Mouse (Mus musculus): ENCODE measurements around the gene Tox2. TPM values are rescaled to one million over a fixed set of nuclear protein-coding genes. Genes with fewer than 3 reads are reported as not detected.

Gene Tox2
- total RNA-seq, 2 experiments from 2014 or later = 1.0 to 1.4 TPM

GRCm38 (mm10) chr2:163204548-163205261 lies 1.8 kb downstream of the Tox2 start:
- intact Hi-C loops (cut with DNase I) = loop anchor here (5.0 kb wide), 2 partner anchors 98 to 102 kb away; no protein-coding TSS in a partner anchor
- DNase-seq = peak in 1 of 2 experiments; percentile 16

- intact Hi-C loops (cut with DNase I) = loop anchor here (5.0 kb wide), 2 partner anchors 97 to 103 kb away; no protein-coding TSS in a partner anchor
Observed at GRCm38 (mm10) chr2:163205262-163205647, 2.3 kb downstream of the Tox2 start.

GRCm38 (mm10) chr2:163205737-163206490 lies 3.0 kb downstream of the Tox2 start:
- intact Hi-C loops (cut with DNase I) = loop anchor here (5.0 kb wide), 2 partner anchors 96 to 104 kb away; no protein-coding TSS in a partner anchor
- DNase-seq = no peak

More at GRCm38 (mm10) chr2:163205262-163205647, 2.3 kb downstream of the Tox2 start:
- no peak for DNase-seq

DNA sequence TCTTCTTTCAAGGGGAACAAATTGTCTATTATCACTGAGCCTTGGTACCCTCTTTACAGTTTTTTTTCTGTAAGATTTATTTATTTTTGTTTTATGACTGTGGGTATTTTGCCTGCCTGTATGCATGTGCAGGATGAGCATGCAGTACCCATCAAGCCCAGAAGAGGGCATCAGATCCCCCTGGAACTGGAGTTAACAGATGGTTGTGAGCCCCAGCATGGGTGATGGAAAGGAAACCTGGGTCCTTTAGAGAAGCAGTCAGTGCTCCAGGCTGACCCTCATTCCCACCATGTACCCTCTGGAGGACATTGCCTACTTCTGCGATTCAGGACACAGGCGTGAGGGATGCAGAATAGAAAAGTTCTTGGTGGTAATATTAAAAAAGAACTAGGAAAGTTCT lies 4.4 kb downstream of the Tox2 start:
- no peak for DNase-seq
- intact Hi-C loops (cut with DNase I) = loop anchor here (5.0 kb wide), 2 partner anchors 95 to 105 kb away; no protein-coding TSS in a partner anchor

DNA sequence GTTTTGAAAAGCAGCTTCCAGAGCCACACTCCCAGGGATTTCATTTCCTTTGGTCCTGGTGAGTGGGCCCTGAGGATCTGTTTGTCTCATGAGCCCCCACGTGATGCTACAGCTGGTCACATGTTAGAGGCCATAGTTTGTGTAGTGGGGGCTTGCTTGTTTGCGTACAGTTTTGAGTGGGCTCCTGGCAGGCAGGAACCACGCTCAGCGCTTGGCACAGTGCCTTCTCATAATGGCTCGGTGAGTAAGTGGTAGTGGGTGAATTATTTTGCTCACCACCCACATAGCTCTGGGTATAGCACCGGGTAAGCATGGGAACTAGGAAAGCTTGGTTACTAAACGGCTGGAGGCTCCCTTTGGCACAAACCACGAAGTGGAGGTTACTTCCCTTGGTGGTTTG lies 6.2 kb downstream of the Tox2 start:
- intact Hi-C loops (cut with DNase I) = loop anchor here (5.0 kb wide), 2 partner anchors 93 to 107 kb away; no protein-coding TSS in a partner anchor
- DNase-seq = no peak

DNA sequence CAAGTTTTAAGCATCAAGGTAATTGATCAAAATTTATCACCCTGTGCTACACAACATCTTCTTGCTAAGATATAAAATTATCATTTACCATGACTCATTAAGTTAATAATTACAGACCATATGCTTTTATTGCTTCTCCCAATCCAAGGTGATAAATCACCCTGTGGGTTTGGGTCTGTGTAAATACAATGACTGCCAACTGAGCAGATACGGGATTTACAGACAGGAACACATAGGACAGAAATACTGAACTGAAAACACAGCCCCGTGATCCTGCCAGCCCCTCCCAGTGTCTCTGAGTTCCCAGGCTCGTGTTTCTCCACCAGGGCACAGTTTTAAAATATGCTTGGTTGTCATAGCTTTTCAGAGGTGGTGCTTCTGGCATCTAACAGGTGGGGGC lies 10.2 kb downstream of the Tox2 start:
- intact Hi-C loops (cut with DNase I) = no loop called here
- no peak for DNase-seq

DNA sequence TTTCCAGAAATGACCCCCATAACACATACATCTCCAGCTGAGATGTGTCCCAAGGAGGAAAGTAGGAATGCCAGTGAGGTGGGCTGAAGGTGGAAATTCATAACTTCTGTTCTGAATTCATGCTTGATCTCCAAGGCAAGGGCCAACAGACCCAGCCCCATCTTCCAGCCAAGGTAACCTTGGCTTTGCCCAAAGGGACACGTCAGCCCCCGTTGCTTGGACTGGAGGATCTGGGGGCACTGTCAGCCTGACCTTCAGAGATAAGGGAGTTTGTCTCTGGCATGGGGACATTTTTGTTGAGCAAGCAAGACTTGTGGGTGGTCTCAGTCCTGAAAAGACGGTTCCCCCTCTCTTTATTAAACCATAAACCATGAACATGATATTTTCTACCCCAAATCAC lies 15.2 kb downstream of the Tox2 start:
- intact Hi-C loops (cut with DNase I) = no loop called here
- DNase-seq = no peak

DNA sequence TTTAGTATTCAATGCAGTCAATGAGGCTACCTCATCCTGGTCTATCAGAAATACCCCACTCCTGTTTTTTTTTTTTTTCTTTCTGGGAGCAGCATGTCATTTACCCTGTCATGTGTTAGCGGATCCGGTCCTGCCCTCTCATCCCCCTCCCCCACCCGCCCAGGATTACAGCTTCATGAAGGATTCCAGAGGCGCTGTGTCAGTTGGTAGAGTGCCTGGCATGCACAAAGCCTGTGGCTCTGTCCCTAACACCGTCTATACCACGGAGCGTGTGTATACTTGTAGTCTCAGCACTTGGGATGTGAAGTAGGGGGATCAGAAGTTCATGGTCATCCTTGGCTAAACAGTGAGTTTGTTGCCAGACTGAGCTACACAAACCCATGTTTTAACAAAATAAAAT lies 15.6 kb downstream of the Tox2 start:
- DNase-seq = no peak
- intact Hi-C loops (cut with DNase I) = no loop called here

GRCm38 (mm10) chr2:163219447-163219846 lies 16.5 kb downstream of the Tox2 start:
- no peak for DNase-seq
- intact Hi-C loops (cut with DNase I) = no loop called here

DNA sequence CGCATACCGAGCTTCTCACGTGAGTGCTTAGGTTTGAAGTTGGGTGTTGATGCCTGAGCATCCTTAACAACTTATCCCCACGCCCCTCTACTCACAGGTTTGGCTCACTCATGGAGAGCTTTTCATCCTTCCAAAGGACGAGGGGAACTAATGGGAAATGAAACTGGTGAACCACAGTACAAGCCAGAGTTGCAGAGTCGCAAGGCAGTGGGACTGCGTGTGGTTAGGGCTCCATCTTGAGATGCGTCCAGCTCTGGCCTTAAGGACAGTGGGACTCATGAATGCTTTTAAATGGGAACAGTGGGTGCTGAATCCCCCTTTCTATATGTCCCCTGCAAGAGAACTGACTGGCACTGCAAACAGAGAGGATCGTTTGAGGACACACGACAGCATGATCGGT lies 17.8 kb downstream of the Tox2 start:
- intact Hi-C loops (cut with DNase I) = no loop called here
- DNase-seq = no peak

- DNase-seq = no peak
- intact Hi-C loops (cut with DNase I) = no loop called here
Observed at GRCm38 (mm10) chr2:163225302-163225701, 22.4 kb downstream of the Tox2 start.

GRCm38 (mm10) chr2:163229050-163229449 lies 26.1 kb downstream of the Tox2 start:
- DNase-seq = peak in 1 of 2 experiments; percentile 11
- intact Hi-C loops (cut with DNase I) = no loop called here

DNA sequence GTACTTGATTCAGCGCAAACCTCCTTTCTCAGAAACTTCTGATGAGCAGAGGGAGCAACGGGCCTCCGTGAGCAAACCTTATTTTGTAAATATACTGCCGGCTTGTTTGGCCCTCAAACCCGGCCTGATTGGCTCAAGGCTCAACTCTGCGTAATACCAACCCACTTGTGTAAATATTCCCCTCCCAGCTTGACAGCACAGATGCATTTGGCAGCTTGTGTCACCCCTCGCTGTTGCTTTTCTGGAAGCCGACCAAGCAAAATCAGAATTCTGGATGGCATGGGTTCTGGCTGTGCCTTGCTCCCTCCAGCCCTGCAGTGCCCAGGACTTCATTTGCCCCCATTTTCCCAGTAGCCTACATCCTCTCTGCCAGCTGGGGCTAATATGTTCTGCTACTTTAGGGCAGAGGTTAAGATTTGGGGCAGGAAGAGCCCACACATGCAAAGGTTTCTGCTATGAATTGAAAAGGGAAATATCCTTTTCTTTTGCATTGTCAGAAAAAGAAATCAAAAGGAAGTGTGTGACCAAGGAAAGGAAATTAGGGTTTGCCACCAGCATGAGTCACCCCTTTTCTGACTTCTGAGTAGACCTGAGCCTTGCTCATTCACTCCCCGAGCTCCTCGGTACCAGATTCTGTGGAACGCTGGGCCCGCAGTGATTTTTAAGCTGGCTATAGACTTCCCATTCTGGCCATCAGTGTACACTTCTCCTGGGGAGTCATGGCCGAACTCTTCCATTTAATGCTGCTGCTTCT lies 29.0 kb downstream of the Tox2 start:
- intact Hi-C loops (cut with DNase I) = no loop called here
- no peak for DNase-seq

DNA sequence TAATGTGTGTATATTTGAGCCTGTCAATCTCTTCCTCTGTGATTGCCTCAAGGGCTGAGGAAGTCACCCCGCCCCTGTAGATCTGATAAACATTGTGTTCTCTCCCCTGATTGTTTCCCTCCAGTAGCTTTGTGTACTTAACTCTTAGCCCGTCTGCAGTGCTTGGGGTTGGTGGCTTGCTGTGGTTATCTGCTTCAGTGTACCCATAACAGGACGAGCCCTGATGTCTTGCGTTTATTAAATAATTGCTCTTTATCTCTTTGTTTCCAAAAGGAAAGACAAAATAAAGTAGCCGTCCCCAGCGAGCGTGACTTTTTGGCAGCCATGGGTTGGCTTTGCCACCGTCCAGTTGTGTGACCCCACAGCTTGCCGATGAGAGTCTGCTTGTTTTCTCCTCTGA lies 30.7 kb downstream of the Tox2 start:
- intact Hi-C loops (cut with DNase I) = no loop called here
- no peak for DNase-seq

DNA sequence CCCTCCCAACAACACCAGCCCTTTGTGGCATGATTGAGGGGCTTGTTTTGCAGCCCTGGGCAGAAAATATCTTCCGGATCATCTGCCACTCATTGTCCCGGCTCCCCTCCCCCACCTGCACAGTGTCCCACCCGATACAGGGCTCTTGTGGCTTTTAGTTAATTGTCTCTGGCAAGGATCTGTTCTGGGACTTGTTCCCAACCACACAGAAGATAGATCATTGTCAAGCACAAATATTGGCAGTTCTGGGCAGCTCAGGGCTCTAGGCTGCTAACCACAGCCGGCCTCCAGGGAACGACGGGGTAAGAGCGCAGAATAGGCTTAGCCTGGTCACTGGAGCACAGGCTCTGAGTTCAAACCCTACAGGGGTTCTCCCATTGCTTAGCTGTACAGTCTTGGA lies 33.1 kb downstream of the Tox2 start:
- intact Hi-C loops (cut with DNase I) = no loop called here
- DNase-seq = no peak

DNA sequence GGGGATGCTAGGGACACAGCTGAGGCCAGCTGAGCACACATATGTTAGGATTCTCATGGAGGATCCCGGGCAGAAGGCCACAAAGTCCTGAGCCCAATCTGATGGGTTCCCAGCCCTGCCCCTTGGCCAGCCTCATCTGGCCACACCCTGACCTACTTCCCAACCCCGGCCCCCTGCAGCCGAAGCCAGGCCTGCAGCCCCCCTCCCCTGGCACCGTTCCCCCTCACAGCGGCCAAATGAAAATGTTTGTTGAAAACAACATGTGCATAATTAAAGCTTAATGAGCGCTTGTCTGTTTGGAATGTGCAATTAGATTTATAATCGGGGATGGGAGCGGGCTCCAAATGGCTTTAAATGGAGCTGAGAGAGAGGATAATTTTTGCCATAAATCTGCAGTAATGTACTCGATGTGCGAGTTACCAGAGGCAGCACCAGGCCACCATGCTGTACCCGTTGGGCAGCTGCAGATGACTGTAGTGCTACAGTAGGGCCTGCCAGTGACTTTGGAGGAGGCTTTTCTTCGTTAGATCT lies 35.1 kb downstream of the Tox2 start:
- DNase-seq = no peak
- intact Hi-C loops (cut with DNase I) = no loop called here

DNA sequence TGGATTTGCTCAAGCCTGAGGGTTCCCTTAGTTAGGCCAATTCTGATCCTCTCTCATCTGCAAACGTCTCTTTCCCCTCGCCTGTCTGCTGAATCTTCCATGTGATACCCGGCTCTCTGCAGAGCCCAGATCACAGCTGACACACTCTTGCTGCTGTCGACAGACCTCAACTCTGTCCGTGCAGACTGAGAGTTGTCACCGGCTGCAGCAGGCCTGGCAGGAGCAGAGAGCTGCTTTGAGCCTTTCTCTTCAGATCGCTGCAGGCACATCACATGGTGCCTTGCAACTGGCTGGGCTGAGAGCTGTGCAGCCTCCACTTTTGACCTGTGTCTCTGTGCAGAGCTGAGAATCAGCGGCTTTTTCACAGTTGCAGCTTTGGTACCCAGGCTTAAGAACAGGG lies 37.0 kb downstream of the Tox2 start:
- intact Hi-C loops (cut with DNase I) = no loop called here
- no peak for DNase-seq

DNA sequence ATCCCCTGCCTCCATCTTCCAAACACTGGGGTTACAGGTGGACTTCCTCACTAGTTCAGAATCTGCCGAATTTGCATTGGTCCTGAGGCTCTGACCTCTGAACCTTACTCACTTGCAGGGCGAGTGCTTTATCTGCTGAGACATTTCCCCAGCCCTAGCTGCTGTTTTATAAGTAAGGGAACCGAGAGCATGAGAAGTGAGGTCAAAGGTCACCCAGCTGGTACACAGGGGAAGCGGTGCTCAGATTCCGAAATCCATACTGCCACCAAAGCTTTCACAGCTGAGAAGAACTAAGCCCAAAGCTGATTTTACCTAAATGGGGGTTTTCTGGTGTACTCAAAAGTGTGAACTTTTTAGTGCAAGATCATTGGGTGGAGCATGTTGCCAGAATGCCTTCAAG lies 38.9 kb downstream of the Tox2 start:
- intact Hi-C loops (cut with DNase I) = no loop called here
- DNase-seq = no peak

GRCm38 (mm10) chr2:163243917-163244852 lies 41.3 kb downstream of the Tox2 start:
- DNase-seq = no peak
- intact Hi-C loops (cut with DNase I) = no loop called here

DNA sequence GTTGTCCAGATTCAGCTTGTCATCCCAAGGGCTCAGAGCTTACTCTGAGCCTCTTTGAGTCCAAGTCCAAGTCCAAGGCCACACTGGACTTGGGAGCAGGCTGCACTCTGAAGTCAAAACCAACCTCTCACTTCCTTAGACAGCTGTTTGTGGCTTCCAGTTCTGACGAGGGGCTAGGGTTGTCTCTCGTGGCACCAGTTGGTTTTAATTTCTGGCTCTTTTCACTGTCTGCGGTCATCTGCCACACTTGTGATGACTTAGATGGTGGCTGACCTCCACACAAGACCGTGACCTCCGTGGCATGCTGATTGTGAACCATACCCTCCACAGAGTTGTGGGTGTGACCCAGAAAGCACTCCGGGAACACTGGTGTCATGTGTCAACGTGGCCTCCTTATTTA lies 46.0 kb downstream of the Tox2 start:
- intact Hi-C loops (cut with DNase I) = no loop called here
- DNase-seq = no peak
